Mouse (Mus musculus): ENCODE data around the gene Hnrnph2.
A peak's percentile ranks its signal among the peaks of the same experiment; 100 is the strongest.

Hnrnph2 gene

GRCm38 (mm10) chrX:134612285-134612959, 11.4 kb downstream of the Hnrnph2 start:
- DNase-seq (ENCODE audit: low read depth, low spot score): peak; percentile 77

GRCm38 (mm10) chrX:134614306-134614705, 13.3 kb downstream of the Hnrnph2 start:
- no peak for DNase-seq (ENCODE audit: low read depth, low spot score)

GRCm38 (mm10) chrX:134619695-134620094, 18.7 kb downstream of the Hnrnph2 start:
- DNase-seq (ENCODE audit: low read depth, low spot score): no peak

- no peak for DNase-seq (ENCODE audit: low read depth, low spot score)
Measured at GRCm38 (mm10) chrX:134620254-134620865, 19.4 kb downstream of the Hnrnph2 start.

GRCm38 (mm10) chrX:134621685-134622084, 20.7 kb downstream of the Hnrnph2 start:
- DNase-seq (ENCODE audit: low read depth, low spot score): no peak

GRCm38 (mm10) chrX:134623350-134623749, 22.4 kb downstream of the Hnrnph2 start:
- no peak for DNase-seq (ENCODE audit: low read depth, low spot score)

GRCm38 (mm10) chrX:134628200-134628599, 27.2 kb downstream of the Hnrnph2 start:
- DNase-seq (ENCODE audit: low read depth, low spot score): no peak

GRCm38 (mm10) chrX:134632710-134633109, 31.7 kb downstream of the Hnrnph2 start:
- DNase-seq (ENCODE audit: low read depth, low spot score): no peak

GRCm38 (mm10) chrX:134635111-134635510, 34.1 kb downstream of the Hnrnph2 start:
- DNase-seq (ENCODE audit: low read depth, low spot score): no peak

- DNase-seq (ENCODE audit: low read depth, low spot score): no peak
Measured at GRCm38 (mm10) chrX:134635860-134636259, 34.9 kb downstream of the Hnrnph2 start.

- DNase-seq (ENCODE audit: low read depth, low spot score): no peak
Measured at GRCm38 (mm10) chrX:134641000-134641760, 40.2 kb downstream of the Hnrnph2 start.

GRCm38 (mm10) chrX:134646338-134646737, 45.4 kb downstream of the Hnrnph2 start:
- DNase-seq (ENCODE audit: low read depth, low spot score): no peak

- DNase-seq (ENCODE audit: low read depth, low spot score): no peak
Measured at GRCm38 (mm10) chrX:134647421-134647820, 46.4 kb downstream of the Hnrnph2 start.

GRCm38 (mm10) chrX:134648031-134648692, 47.2 kb downstream of the Hnrnph2 start:
- DNase-seq (ENCODE audit: low read depth, low spot score): peak; percentile 86

GRCm38 (mm10) chrX:134652061-134652460, 51.1 kb downstream of the Hnrnph2 start:
- DNase-seq (ENCODE audit: low read depth, low spot score): no peak

Measured in mesoderm, embryonic 11.5 days (tissue).